Mouse (Mus musculus) layer of hippocampus, adult 8-10 months (tissue): ENCODE measurements around the gene Col4a2. TPM values are rescaled to one million over a fixed set of nuclear protein-coding genes. Genes with fewer than 3 reads are reported as not detected.

Experiments used
- DNase-seq, 2 experiments: peaks; one replicate each; pipeline ENCODE4 v3.0.0; 2022; ENCODE audit warnings: low spot score in 2 of 2
- total RNA-seq, 4 experiments: library from RNA; stranded (reverse); gene quantifications; 2 replicates each; pipeline ENCODE4 v1.2.4; 2022

Gene Col4a2
- total RNA-seq, 4 experiments from 2014 or later = 39.6 to 55.5 (median 43.9) TPM

- DNase-seq = no peak
Measured at GRCm38 (mm10) chr8:11323681-11324080, 11.1 kb downstream of the Col4a2 start.

- no peak for DNase-seq
Measured at GRCm38 (mm10) chr8:11324801-11325395, 12.3 kb downstream of the Col4a2 start.

- no peak for DNase-seq
Measured at GRCm38 (mm10) chr8:11327298-11327697, 14.7 kb downstream of the Col4a2 start.

GRCm38 (mm10) chr8:11327722-11328417 is 15.3 kb downstream of the Col4a2 start:
- no peak for DNase-seq

- no peak for DNase-seq
Measured at GRCm38 (mm10) chr8:11331561-11331960, 19.0 kb downstream of the Col4a2 start.

- no peak for DNase-seq
Measured at GRCm38 (mm10) chr8:11333746-11334145, 21.1 kb downstream of the Col4a2 start.

GRCm38 (mm10) chr8:11334493-11334892 is 21.9 kb downstream of the Col4a2 start:
- no peak for DNase-seq

- no peak for DNase-seq
Measured at GRCm38 (mm10) chr8:11335238-11335637, 22.6 kb downstream of the Col4a2 start.

- DNase-seq = no peak
Measured at GRCm38 (mm10) chr8:11336346-11336745, 23.7 kb downstream of the Col4a2 start.

GRCm38 (mm10) chr8:11337642-11338041 is 25.0 kb downstream of the Col4a2 start:
- no peak for DNase-seq

GRCm38 (mm10) chr8:11338507-11338906 is 25.9 kb downstream of the Col4a2 start:
- DNase-seq = no peak

GRCm38 (mm10) chr8:11340310-11341110 is 27.9 kb downstream of the Col4a2 start:
- DNase-seq = no peak

GRCm38 (mm10) chr8:11341111-11341566 is 28.5 kb downstream of the Col4a2 start:
- no peak for DNase-seq

GRCm38 (mm10) chr8:11344459-11344858 is 31.9 kb downstream of the Col4a2 start:
- no peak for DNase-seq

GRCm38 (mm10) chr8:11346225-11346624 is 33.6 kb downstream of the Col4a2 start:
- DNase-seq = no peak

GRCm38 (mm10) chr8:11347699-11348098 is 35.1 kb downstream of the Col4a2 start:
- no peak for DNase-seq

GRCm38 (mm10) chr8:11348622-11349021 is 36.0 kb downstream of the Col4a2 start:
- DNase-seq = no peak

GRCm38 (mm10) chr8:11351355-11351754 is 38.8 kb downstream of the Col4a2 start:
- no peak for DNase-seq

GRCm38 (mm10) chr8:11352514-11352913 is 39.9 kb downstream of the Col4a2 start:
- DNase-seq = no peak

GRCm38 (mm10) chr8:11354800-11355451 is 42.3 kb downstream of the Col4a2 start:
- DNase-seq = no peak

GRCm38 (mm10) chr8:11355900-11356299 is 43.3 kb downstream of the Col4a2 start:
- no peak for DNase-seq

- no peak for DNase-seq
Measured at GRCm38 (mm10) chr8:11356776-11357175, 44.2 kb downstream of the Col4a2 start.
